9 mouse cellular contexts compared by ENCODE assay signal in the genomic region with DNA sequence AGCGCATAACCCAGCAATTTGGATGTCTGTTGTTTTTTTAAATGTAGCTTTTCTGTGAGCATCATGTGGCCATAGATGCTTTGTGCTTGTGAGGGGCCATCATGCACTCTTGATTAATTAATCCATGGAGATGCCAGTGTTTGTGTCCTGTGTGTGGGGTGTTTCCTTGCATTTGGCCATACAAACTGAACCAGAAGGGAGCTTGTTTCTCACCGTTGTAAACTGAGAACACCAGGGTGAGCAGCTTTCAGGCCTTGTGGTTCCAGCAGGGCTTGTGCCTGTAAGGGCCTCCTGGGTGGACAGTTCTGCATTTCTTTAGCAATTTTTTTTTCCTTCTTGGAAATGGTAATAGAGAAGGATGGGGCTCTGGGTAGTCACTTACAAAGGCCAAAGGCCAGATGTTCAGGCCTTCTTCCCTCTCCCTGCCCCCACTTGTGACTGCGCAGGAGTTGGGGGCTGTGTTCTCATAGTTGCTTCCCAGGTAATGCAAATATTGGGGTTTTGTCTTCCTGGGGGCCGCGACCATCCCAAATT.
DNase-seq lines count a peak whose midpoint lies in the region; ATAC-seq and TF ChIP-seq lines count a peak whose summit lies in the region.
"Had no signal": no experiment of that assay in that cellular context is flagged by ENCODE, and none has a peak within 500 bp of the region (broad histone marks: within the 10 kb centered on the region; RNA-seq: fewer than 3 reads in every experiment).

No protein-coding gene starts in this region.

- no peak for TF ChIP-seq CTCF in heart, adult 2 months (IDR thresholded peaks at IDR 0.05)
- TF ChIP-seq CTCF in forebrain, postnatal 0 days (IDR thresholded peaks at IDR 0.05; ENCODE audit: low read depth), result no peak

- peak overlapping the region; percentile 53 for H3K9ac ChIP-seq in heart, adult 2 months (ENCODE audit: low read depth, low read length)
- peak overlapping the region; percentile 68 for H3K9ac ChIP-seq in forebrain, postnatal 0 days
- no peak overlapping the region for H3K9ac ChIP-seq in liver, embryonic 16.5 days (ENCODE audit: low read depth, low read length)

- 63% methylated on average over 5 of the region's 5 CpGs for WGBS in heart, adult 2 months
- 34% methylated on average over 5 of the region's 5 CpGs for WGBS in forebrain, postnatal 0 days
- WGBS in liver, embryonic 16.5 days (ENCODE audit: insufficient replicate concordance), result 55% methylated on average over 5 of the region's 5 CpGs

- peak overlapping the region; percentile 56 for H3K4me3 ChIP-seq in heart, adult 2 months
- H3K4me3 ChIP-seq in forebrain, postnatal 0 days (ENCODE audit: low read depth, low read length), result peak overlapping the region; percentile 58
- H3K4me3 ChIP-seq in liver, embryonic 16.5 days (ENCODE audit: low read depth, low read length), result no peak overlapping the region

- TF ChIP-seq EP300 in heart, adult 2 months (IDR thresholded peaks at IDR 0.05; ENCODE audit: insufficient read depth, low read depth, low read length), result no peak

- H3K79me2 ChIP-seq in heart, adult 2 months (replicated peaks; ENCODE audit: control insufficient read depth, insufficient read depth, low read length), result no peaks in the 10 kb centered on the region

- intact Hi-C loops in heart, adult 2 months (cut with DNase I), result loop anchor here (2.0 to 10.0 kb wide), 4 partner anchors 54 to 428 kb away; a partner anchor contains a TSS
- intact Hi-C loops in left cerebral cortex, postnatal 4 days (cut with DNase I), result loop anchor here (5.0 kb wide), 1 partner anchor 155 kb away; no protein-coding TSS in a partner anchor

- peaks cover 3% of the 10 kb centered on the region; the same call in 1 of the 2 replicates for H3K4me1 ChIP-seq in heart, adult 2 months (ENCODE audit: control insufficient read depth, insufficient read depth, low read length)
- H3K4me1 ChIP-seq in forebrain, postnatal 0 days (ENCODE audit: insufficient read depth), result peaks cover 14% of the 10 kb centered on the region; the same call in 1 of the 2 replicates
- peaks cover 3% of the 10 kb centered on the region for H3K4me1 ChIP-seq in liver, embryonic 16.5 days (ENCODE audit: control insufficient read depth, low read depth, low read length)

- no peak for TF ChIP-seq POLR2A in heart, adult 2 months (IDR thresholded peaks at IDR 0.05; ENCODE audit: insufficient read depth, low read depth, low read length)

- H3K9me3 ChIP-seq in forebrain, postnatal 0 days (ENCODE audit: low read length), result no peaks in the 10 kb centered on the region
- no peaks in the 10 kb centered on the region for H3K9me3 ChIP-seq in liver, embryonic 16.5 days (replicated peaks; ENCODE audit: control insufficient read depth, low read length)
- H3K9me3 ChIP-seq: G1E had no signal

- no peaks in the 10 kb centered on the region for H3K27me3 ChIP-seq in heart, adult 2 months (ENCODE audit: control insufficient read depth, insufficient read depth, low read length)
- no peaks in the 10 kb centered on the region for H3K27me3 ChIP-seq in forebrain, postnatal 0 days (ENCODE audit: insufficient read depth, low read length)
- peaks cover 10% of the 10 kb centered on the region for H3K27me3 ChIP-seq in liver, embryonic 16.5 days (ENCODE audit: control insufficient read depth, insufficient read depth, low read depth, low read length)

- DNase-seq in heart, adult 2 months, result no peak
- DNase-seq in heart, adult 18-20 months, result no peak
- DNase-seq in ES-CJ7 (ENCODE audit: low read depth, low spot score), result peak; percentile 88
- no peak for DNase-seq in forebrain, postnatal 0 days
- no peak for DNase-seq in left cerebral cortex, postnatal 4 days
- DNase-seq in ovary, postnatal 36 days (ENCODE audit: low spot score), result no peak

- ATAC-seq in forebrain, postnatal 0 days, result no peak
- ATAC-seq in liver, embryonic 16.5 days (ENCODE audit: low read depth), result no peak
- no peak for ATAC-seq in megakaryocyte-erythroid progenitor cell, adult 5-6 weeks (replicated peaks; ENCODE audit: low FRiP score, low TSS enrichment, poor library complexity, severe bottlenecking)

- peak overlapping the region; percentile 79 for H3K27ac ChIP-seq in heart, adult 2 months
- no peak overlapping the region for H3K27ac ChIP-seq in forebrain, postnatal 0 days (ENCODE audit: low read depth, low read length)
- no peak overlapping the region for H3K27ac ChIP-seq in liver, embryonic 16.5 days (ENCODE audit: low read length)

- peak overlapping the region; percentile 75 for H3K4me2 ChIP-seq in forebrain, postnatal 0 days (ENCODE audit: low read depth)
- H3K4me2 ChIP-seq in liver, embryonic 16.5 days (ENCODE audit: low read depth, low read length), result 0 out of 2 replicates have a peak overlapping the region, but pooled peaks have one; percentile 4

- no peaks in the 10 kb centered on the region for H3K36me3 ChIP-seq in heart, adult 2 months (ENCODE audit: control insufficient read depth, insufficient read depth, low read length)
- no peaks in the 10 kb centered on the region for H3K36me3 ChIP-seq in forebrain, postnatal 0 days (ENCODE audit: insufficient read depth)
- H3K36me3 ChIP-seq in liver, embryonic 16.5 days (ENCODE audit: control insufficient read depth, insufficient read depth), result no peaks in the 10 kb centered on the region
- H3K36me3 ChIP-seq: G1E had no signal
